Mouse (Mus musculus): ENCODE results near the gene Ccdc142. TPM values are rescaled to one million over a fixed set of nuclear protein-coding genes. Genes with fewer than 3 reads are reported as not detected.
A peak's percentile ranks its signal among the peaks of the same experiment; 100 is the strongest.

Ccdc142 gene
- polyA plus RNA-seq, 2 experiments = 3.0 to 5.2 TPM

DNA sequence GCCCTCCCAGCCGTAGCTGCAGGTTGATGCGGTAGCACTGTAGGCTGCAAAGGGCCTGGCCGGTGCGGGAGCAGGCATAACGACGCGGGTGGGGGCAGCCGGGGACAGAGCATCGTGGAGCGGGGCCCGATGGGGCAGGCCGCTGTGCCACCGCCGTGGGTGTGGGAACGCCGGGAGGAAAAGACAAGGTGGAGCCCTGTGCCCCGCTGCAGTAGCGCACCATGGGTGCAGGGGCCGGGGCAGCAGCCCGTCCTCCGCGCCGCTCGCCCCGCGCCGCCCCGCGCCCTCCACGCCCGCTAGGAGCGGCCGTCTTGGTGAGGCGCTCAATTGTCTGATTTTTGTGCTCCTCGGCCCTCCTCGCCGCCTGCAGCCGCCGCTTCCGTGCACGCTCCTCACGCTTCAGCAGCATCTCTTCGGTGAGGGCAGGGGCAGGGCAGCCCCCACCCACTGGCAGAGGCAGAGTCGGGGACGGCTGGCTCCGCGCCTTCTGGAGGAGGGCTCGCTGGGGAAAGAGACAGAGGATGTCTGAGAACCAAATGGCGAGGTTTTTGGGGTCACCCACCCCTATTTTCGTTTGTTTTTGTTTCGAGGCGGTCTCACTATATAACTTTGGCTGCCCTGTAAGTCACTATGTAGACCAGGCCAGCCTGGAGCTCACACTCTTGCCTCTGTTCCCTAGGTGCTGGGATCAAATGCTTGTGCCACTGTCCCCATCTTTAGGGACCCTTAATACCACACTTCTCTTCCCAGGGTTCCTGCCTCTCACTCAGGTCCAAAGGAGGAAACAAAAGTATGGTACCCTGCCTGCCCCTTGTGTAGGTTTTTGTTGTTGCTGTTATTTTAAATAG lies 20.7 kb downstream of the Ccdc142 start:
- peaks cover 31% of the 10 kb centered on the region for H3K4me1 ChIP-seq (ENCODE audit: control insufficient read depth, insufficient read depth, low read length)
- peak overlapping the region; percentile 73 for H3K4me3 ChIP-seq (replicated peaks; ENCODE audit: low read length)
- 1% methylated on average over 34 of the region's 52 CpGs for WGBS
- no peaks in the 10 kb centered on the region for H3K9me3 ChIP-seq (ENCODE audit: control insufficient read depth, low read length)
- H3K36me3 ChIP-seq (ENCODE audit: control insufficient read depth, insufficient read depth, low read length) = peaks cover 32% of the 10 kb centered on the region
- H3K9ac ChIP-seq (ENCODE audit: low read depth, low read length, severe bottlenecking) = peak overlapping the region; percentile 89
- ATAC-seq (ENCODE audit: low FRiP score, low read depth) (peak; percentile 3; the same call in 1 of the 2 replicates), DNase-seq (ENCODE audit: low spot score) (no peak)
- TF ChIP-seq POLR2A (IDR thresholded peaks at IDR 0.05; ENCODE audit: borderline replicate concordance, extremely low read depth, insufficient read depth, insufficient read length) = no peak
- peak overlapping the region; percentile 96 for H3K4me2 ChIP-seq (replicated peaks; ENCODE audit: low read depth, low read length, severe bottlenecking)
- no peaks in the 10 kb centered on the region for H3K27me3 ChIP-seq (ENCODE audit: control insufficient read depth, insufficient read depth, low read length)
- peak overlapping the region; percentile 99 for H3K27ac ChIP-seq (replicated peaks; ENCODE audit: low read depth, low read length)

DNA sequence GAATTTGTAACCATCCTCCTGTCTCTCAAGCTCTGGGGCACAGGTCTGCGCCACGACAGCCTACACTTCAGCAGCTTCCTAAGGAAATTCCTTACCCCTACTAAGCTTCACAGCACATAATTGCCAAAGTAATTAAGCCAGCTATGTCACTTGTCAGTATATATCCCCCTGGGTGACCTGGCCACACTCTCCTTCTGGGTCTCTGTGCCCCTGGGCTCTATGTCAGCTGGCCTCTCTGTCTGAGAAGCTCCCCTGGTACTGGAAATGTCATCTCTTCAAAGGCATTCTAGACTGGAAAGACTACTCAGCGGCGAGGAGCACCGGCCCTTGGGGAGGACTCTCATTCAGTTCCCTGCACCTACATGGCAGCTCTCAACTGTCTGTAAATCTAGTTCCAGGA lies 21.6 kb downstream of the Ccdc142 start:
- H3K36me3 ChIP-seq (ENCODE audit: control insufficient read depth, insufficient read depth, low read length) = peaks cover 23% of the 10 kb centered on the region
- no peaks in the 10 kb centered on the region for H3K9me3 ChIP-seq (ENCODE audit: control insufficient read depth, low read length)
- peaks cover 31% of the 10 kb centered on the region for H3K4me1 ChIP-seq (ENCODE audit: control insufficient read depth, insufficient read depth, low read length)
- 78% methylated on average over 5 of the region's 5 CpGs for WGBS
- H3K4me3 ChIP-seq (replicated peaks; ENCODE audit: low read length) = 0 out of 2 replicates have a peak overlapping the region, but pooled peaks have one; percentile 73
- ATAC-seq (ENCODE audit: low FRiP score, low read depth) (no peak), DNase-seq (ENCODE audit: low spot score) (no peak)
- no peak overlapping the region for H3K9ac ChIP-seq (ENCODE audit: low read depth, low read length, severe bottlenecking)
- no peak overlapping the region for H3K27ac ChIP-seq (replicated peaks; ENCODE audit: low read depth, low read length)
- no peak for TF ChIP-seq POLR2A (IDR thresholded peaks at IDR 0.05; ENCODE audit: borderline replicate concordance, extremely low read depth, insufficient read depth, insufficient read length)
- no peaks in the 10 kb centered on the region for H3K27me3 ChIP-seq (ENCODE audit: control insufficient read depth, insufficient read depth, low read length)
- H3K4me2 ChIP-seq (replicated peaks; ENCODE audit: low read depth, low read length, severe bottlenecking) = peak overlapping the region; percentile 96

DNA sequence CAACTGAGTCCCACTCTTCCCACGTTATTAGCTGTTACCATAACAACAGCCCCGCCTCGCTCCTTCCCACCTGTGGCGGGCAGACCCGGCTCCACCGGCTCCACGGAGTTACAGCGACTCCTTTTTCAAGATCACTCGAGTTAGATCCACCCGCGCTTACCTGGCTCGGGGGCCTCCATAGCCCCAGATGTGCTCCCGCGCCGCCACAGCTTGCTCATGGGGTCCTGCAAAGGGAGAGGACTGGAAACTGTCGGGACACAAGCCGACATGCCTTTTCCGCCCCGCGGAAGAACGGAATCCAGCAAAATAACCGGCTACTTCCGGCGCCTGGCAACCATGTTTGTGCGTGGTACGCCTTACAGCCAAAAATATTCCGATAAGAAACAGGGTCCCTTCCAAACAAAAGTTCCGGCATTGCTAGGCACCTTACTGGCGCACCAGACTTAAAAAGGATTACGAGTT lies 23.5 kb downstream of the Ccdc142 start:
- H3K27ac ChIP-seq (replicated peaks; ENCODE audit: low read depth, low read length) = peak overlapping the region; percentile 34; the same call in 1 of the 2 replicates
- H3K27me3 ChIP-seq (ENCODE audit: control insufficient read depth, insufficient read depth, low read length) = no peaks in the 10 kb centered on the region
- no peaks in the 10 kb centered on the region for H3K9me3 ChIP-seq (ENCODE audit: control insufficient read depth, low read length)
- peak; percentile 97 for DNase-seq (ENCODE audit: low spot score)
- no peak for TF ChIP-seq POLR2A (IDR thresholded peaks at IDR 0.05; ENCODE audit: borderline replicate concordance, extremely low read depth, insufficient read depth, insufficient read length)
- under 1% methylated on average over 30 of the region's 30 CpGs for WGBS
- peaks cover 26% of the 10 kb centered on the region for H3K4me1 ChIP-seq (ENCODE audit: control insufficient read depth, insufficient read depth, low read length)
- H3K36me3 ChIP-seq (ENCODE audit: control insufficient read depth, insufficient read depth, low read length) = 0 out of 2 replicates have a peak, but pooled peaks cover 4% of the 10 kb centered on the region
- ATAC-seq (ENCODE audit: low FRiP score, low read depth) = peak; percentile 14; the same call in 1 of the 2 replicates
- peak overlapping the region; percentile 62 for H3K4me3 ChIP-seq (replicated peaks; ENCODE audit: low read length)
- peak overlapping the region; percentile 75 for H3K4me2 ChIP-seq (replicated peaks; ENCODE audit: low read depth, low read length, severe bottlenecking)
- peak overlapping the region; percentile 59 for H3K9ac ChIP-seq (ENCODE audit: low read depth, low read length, severe bottlenecking)

DNA sequence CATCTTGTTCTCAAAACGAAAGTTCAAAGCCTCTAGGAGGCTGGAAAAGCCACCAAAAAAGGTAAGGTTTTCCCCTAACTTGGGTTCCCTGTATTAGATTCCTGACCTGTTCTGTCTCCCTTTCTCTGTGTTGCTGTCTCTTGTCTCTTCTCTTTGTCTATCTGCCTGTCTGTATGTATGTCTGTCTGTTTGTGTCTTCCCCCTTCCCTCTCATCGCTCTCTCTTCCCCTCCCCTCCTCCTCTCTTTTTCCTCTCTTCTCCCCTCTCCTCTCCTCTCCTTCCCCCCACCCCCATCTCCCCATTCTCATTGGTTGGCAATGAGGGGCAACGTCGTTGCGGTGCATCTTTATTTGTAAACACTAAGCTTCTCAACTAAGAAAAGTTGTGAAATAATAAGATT lies 23.9 kb downstream of the Ccdc142 start, which contains the start of gene Ino80b:
Gene Ino80b, minus strand, starts transcription at position 101 of the 400 bp plus-strand sequence.
- no peak for DNase-seq (ENCODE audit: low spot score)
- Histone ChIP-seq H3K27ac (replicated peaks; ENCODE audit: low read depth, low read length) (peak within 1 kb of the TSS; percentile 34; the same call in 1 of the 2 replicates), H3K36me3 (ENCODE audit: control insufficient read depth, insufficient read depth, low read length) (0 out of 2 replicates have a peak, but pooled peaks cover 4% of the 10 kb centered on the region), H3K4me3 (replicated peaks; ENCODE audit: low read length) (peak within 1 kb of the TSS; percentile 62), H3K9ac (ENCODE audit: low read depth, low read length, severe bottlenecking) (peak within 1 kb of the TSS; percentile 59), H3K4me1 (ENCODE audit: control insufficient read depth, insufficient read depth, low read length) (peaks cover 22% of the 10 kb centered on the region), H3K9me3 (ENCODE audit: control insufficient read depth, low read length) (no peaks in the 10 kb centered on the region), H3K4me2 (replicated peaks; ENCODE audit: low read depth, low read length, severe bottlenecking) (peak within 1 kb of the TSS; percentile 75), H3K27me3 (ENCODE audit: control insufficient read depth, insufficient read depth, low read length) (no peaks in the 10 kb centered on the region)
- WGBS = 30% methylated on average over 5 of the region's 5 CpGs
- no peak for TF ChIP-seq POLR2A (IDR thresholded peaks at IDR 0.05; ENCODE audit: borderline replicate concordance, extremely low read depth, insufficient read depth, insufficient read length)
- ATAC-seq (ENCODE audit: low FRiP score, low read depth) = no peak

DNA sequence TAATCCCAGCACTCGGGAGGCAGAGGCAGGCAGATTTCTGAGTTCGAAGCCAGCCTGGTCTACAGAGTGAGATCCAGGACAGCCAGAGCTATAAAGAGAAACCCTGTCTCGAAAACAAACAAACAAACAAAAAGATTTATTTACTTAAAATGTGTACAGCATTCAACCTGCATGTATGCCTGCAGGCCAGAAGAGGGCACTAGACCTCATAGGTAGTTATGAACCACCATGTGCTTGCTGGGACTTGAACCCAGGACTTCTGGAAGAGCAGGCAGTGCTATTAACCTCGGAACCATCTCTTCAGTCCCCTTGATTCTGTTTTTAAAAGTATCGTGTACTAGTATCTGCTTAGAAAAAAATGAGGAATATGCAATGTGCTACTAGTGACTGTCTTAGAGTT lies 26.0 kb downstream of the Ccdc142 start:
- Histone ChIP-seq H3K4me1 (ENCODE audit: control insufficient read depth, insufficient read depth, low read length) (peaks cover 18% of the 10 kb centered on the region), H3K4me2 (replicated peaks; ENCODE audit: low read depth, low read length, severe bottlenecking) (no peak overlapping the region), H3K27me3 (ENCODE audit: control insufficient read depth, insufficient read depth, low read length) (no peaks in the 10 kb centered on the region), H3K4me3 (replicated peaks; ENCODE audit: low read length) (no peak overlapping the region), H3K27ac (replicated peaks; ENCODE audit: low read depth, low read length) (no peak overlapping the region), H3K9me3 (ENCODE audit: control insufficient read depth, low read length) (no peaks in the 10 kb centered on the region), H3K9ac (ENCODE audit: low read depth, low read length, severe bottlenecking) (no peak overlapping the region), H3K36me3 (ENCODE audit: control insufficient read depth, insufficient read depth, low read length) (0 out of 2 replicates have a peak, but pooled peaks cover 4% of the 10 kb centered on the region)
- WGBS = 96% methylated on average over 5 of the region's 5 CpGs
- no peak for TF ChIP-seq POLR2A (IDR thresholded peaks at IDR 0.05; ENCODE audit: borderline replicate concordance, extremely low read depth, insufficient read depth, insufficient read length)
- no peak for DNase-seq (ENCODE audit: low spot score)
- no peak for ATAC-seq (ENCODE audit: low FRiP score, low read depth)
